Mouse (Mus musculus): Measurements from ENCODE around the gene Kcnab2. TPM values are rescaled to one million over a fixed set of nuclear protein-coding genes. Genes with fewer than 3 reads are reported as not detected.
A peak's percentile ranks its signal among the peaks of the same experiment; 100 is the strongest.

Gene Kcnab2
- polyA plus RNA-seq, 1 experiment from 2014 or later, result 23.6 TPM

- DNase-seq (no peak), ATAC-seq (ENCODE audit: low FRiP score, low TSS enrichment) (no peak)
- H3K27me3 ChIP-seq (ENCODE audit: control insufficient read depth, insufficient read depth, low read length), result no peaks in the 10 kb centered on the region
- H3K9ac ChIP-seq (replicated peaks; ENCODE audit: low read length), result no peak overlapping the region
- WGBS, result 93% methylated on average over 6 of the region's 6 CpGs
- no peak overlapping the region for H3K4me2 ChIP-seq (ENCODE audit: low read length)
- H3K36me3 ChIP-seq (ENCODE audit: control insufficient read depth, insufficient read depth, low read length), result no peaks in the 10 kb centered on the region
- no peaks in the 10 kb centered on the region for H3K9me3 ChIP-seq (ENCODE audit: control insufficient read depth, low read length)
- H3K27ac ChIP-seq (replicated peaks; ENCODE audit: low read depth, low read length), result no peak overlapping the region
- peaks cover 4% of the 10 kb centered on the region; the same call in 1 of the 2 replicates for H3K4me1 ChIP-seq (ENCODE audit: control insufficient read depth, insufficient read depth, low read length)
- no peak overlapping the region for H3K4me3 ChIP-seq (replicated peaks; ENCODE audit: low read depth, low read length)
Measured at GRCm38 (mm10) chr4:152423576-152423975, 54.1 kb downstream of the Kcnab2 start.

- no peaks in the 10 kb centered on the region for H3K27me3 ChIP-seq (ENCODE audit: control insufficient read depth, insufficient read depth, low read length)
- ATAC-seq (ENCODE audit: low FRiP score, low TSS enrichment), result no peak
- no peaks in the 10 kb centered on the region for H3K9me3 ChIP-seq (ENCODE audit: control insufficient read depth, low read length)
- WGBS, result 23% methylated on average over 28 of the region's 28 CpGs
- H3K4me2 ChIP-seq (ENCODE audit: low read length), result no peak overlapping the region
- no peak overlapping the region for H3K4me3 ChIP-seq (replicated peaks; ENCODE audit: low read depth, low read length)
- H3K4me1 ChIP-seq (ENCODE audit: control insufficient read depth, insufficient read depth, low read length), result peaks cover 7% of the 10 kb centered on the region; the same call in 1 of the 2 replicates
- 0 out of 2 replicates have a peak overlapping the region, but pooled peaks have one; percentile 3 for H3K9ac ChIP-seq (replicated peaks; ENCODE audit: low read length)
- no peak overlapping the region for H3K27ac ChIP-seq (replicated peaks; ENCODE audit: low read depth, low read length)
- no peaks in the 10 kb centered on the region for H3K36me3 ChIP-seq (ENCODE audit: control insufficient read depth, insufficient read depth, low read length)
- peak; percentile 39 for DNase-seq
Measured at GRCm38 (mm10) chr4:152418229-152419060, 59.2 kb downstream of the Kcnab2 start.

- ATAC-seq (ENCODE audit: low FRiP score, low TSS enrichment), result no peak
- H3K4me2 ChIP-seq (ENCODE audit: low read length), result no peak overlapping the region
- DNase-seq, result peak; percentile 67
- WGBS, result 81% methylated on average over 3 of the region's 3 CpGs
- H3K27me3 ChIP-seq (ENCODE audit: control insufficient read depth, insufficient read depth, low read length), result no peaks in the 10 kb centered on the region
- 0 out of 2 replicates have a peak overlapping the region, but pooled peaks have one; percentile 5 for H3K27ac ChIP-seq (replicated peaks; ENCODE audit: low read depth, low read length)
- no peak overlapping the region for H3K9ac ChIP-seq (replicated peaks; ENCODE audit: low read length)
- no peaks in the 10 kb centered on the region for H3K36me3 ChIP-seq (ENCODE audit: control insufficient read depth, insufficient read depth, low read length)
- no peak overlapping the region for H3K4me3 ChIP-seq (replicated peaks; ENCODE audit: low read depth, low read length)
- 0 out of 2 replicates have a peak, but pooled peaks cover 3% of the 10 kb centered on the region for H3K4me1 ChIP-seq (ENCODE audit: control insufficient read depth, insufficient read depth, low read length)
- no peaks in the 10 kb centered on the region for H3K9me3 ChIP-seq (ENCODE audit: control insufficient read depth, low read length)
Measured at GRCm38 (mm10) chr4:152412524-152413080, 65.1 kb downstream of the Kcnab2 start.

- Histone ChIP-seq H3K27me3 (ENCODE audit: control insufficient read depth, insufficient read depth, low read length) (no peaks in the 10 kb centered on the region), H3K36me3 (ENCODE audit: control insufficient read depth, insufficient read depth, low read length) (no peaks in the 10 kb centered on the region), H3K27ac (replicated peaks; ENCODE audit: low read depth, low read length) (no peak overlapping the region), H3K4me1 (ENCODE audit: control insufficient read depth, insufficient read depth, low read length) (0 out of 2 replicates have a peak, but pooled peaks cover 3% of the 10 kb centered on the region), H3K9me3 (ENCODE audit: control insufficient read depth, low read length) (no peaks in the 10 kb centered on the region), H3K4me2 (ENCODE audit: low read length) (no peak overlapping the region), H3K4me3 (replicated peaks; ENCODE audit: low read depth, low read length) (no peak overlapping the region), H3K9ac (replicated peaks; ENCODE audit: low read length) (no peak overlapping the region)
- 81% methylated on average over 13 of the region's 13 CpGs for WGBS
- DNase-seq (no peak), ATAC-seq (ENCODE audit: low FRiP score, low TSS enrichment) (no peak)
Measured at GRCm38 (mm10) chr4:152410961-152411360, 66.7 kb downstream of the Kcnab2 start.

GRCm38 (mm10) chr4:152406531-152406930, 71.1 kb downstream of the Kcnab2 start:
- H3K9me3 ChIP-seq (ENCODE audit: control insufficient read depth, low read length), result no peaks in the 10 kb centered on the region
- H3K9ac ChIP-seq (replicated peaks; ENCODE audit: low read length), result no peak overlapping the region
- H3K4me2 ChIP-seq (ENCODE audit: low read length), result no peak overlapping the region
- ATAC-seq (ENCODE audit: low FRiP score, low TSS enrichment) (no peak), DNase-seq (no peak)
- H3K4me3 ChIP-seq (replicated peaks; ENCODE audit: low read depth, low read length), result no peak overlapping the region
- H3K4me1 ChIP-seq (ENCODE audit: control insufficient read depth, insufficient read depth, low read length), result 0 out of 2 replicates have a peak, but pooled peaks cover 7% of the 10 kb centered on the region
- H3K36me3 ChIP-seq (ENCODE audit: control insufficient read depth, insufficient read depth, low read length), result no peaks in the 10 kb centered on the region
- WGBS, result 83% methylated on average over 8 of the region's 8 CpGs
- H3K27me3 ChIP-seq (ENCODE audit: control insufficient read depth, insufficient read depth, low read length), result no peaks in the 10 kb centered on the region
- H3K27ac ChIP-seq (replicated peaks; ENCODE audit: low read depth, low read length), result no peak overlapping the region

GRCm38 (mm10) chr4:152405671-152406201, 71.9 kb downstream of the Kcnab2 start:
- ATAC-seq (ENCODE audit: low FRiP score, low TSS enrichment) (no peak), DNase-seq (no peak)
- no peak overlapping the region for H3K4me3 ChIP-seq (replicated peaks; ENCODE audit: low read depth, low read length)
- H3K9me3 ChIP-seq (ENCODE audit: control insufficient read depth, low read length), result no peaks in the 10 kb centered on the region
- H3K27me3 ChIP-seq (ENCODE audit: control insufficient read depth, insufficient read depth, low read length), result no peaks in the 10 kb centered on the region
- H3K4me1 ChIP-seq (ENCODE audit: control insufficient read depth, insufficient read depth, low read length), result 0 out of 2 replicates have a peak, but pooled peaks cover 7% of the 10 kb centered on the region
- H3K4me2 ChIP-seq (ENCODE audit: low read length), result no peak overlapping the region
- H3K27ac ChIP-seq (replicated peaks; ENCODE audit: low read depth, low read length), result peak overlapping the region; percentile 55; the same call in 1 of the 2 replicates
- H3K36me3 ChIP-seq (ENCODE audit: control insufficient read depth, insufficient read depth, low read length), result no peaks in the 10 kb centered on the region
- 79% methylated on average over 7 of the region's 7 CpGs for WGBS
- no peak overlapping the region for H3K9ac ChIP-seq (replicated peaks; ENCODE audit: low read length)

GRCm38 (mm10) chr4:152405143-152405542, 72.5 kb downstream of the Kcnab2 start:
- Histone ChIP-seq H3K9me3 (ENCODE audit: control insufficient read depth, low read length) (no peaks in the 10 kb centered on the region), H3K9ac (replicated peaks; ENCODE audit: low read length) (no peak overlapping the region), H3K4me1 (ENCODE audit: control insufficient read depth, insufficient read depth, low read length) (0 out of 2 replicates have a peak, but pooled peaks cover 7% of the 10 kb centered on the region), H3K27me3 (ENCODE audit: control insufficient read depth, insufficient read depth, low read length) (no peaks in the 10 kb centered on the region), H3K4me2 (ENCODE audit: low read length) (no peak overlapping the region), H3K27ac (replicated peaks; ENCODE audit: low read depth, low read length) (peak overlapping the region; percentile 55), H3K4me3 (replicated peaks; ENCODE audit: low read depth, low read length) (no peak overlapping the region), H3K36me3 (ENCODE audit: control insufficient read depth, insufficient read depth, low read length) (no peaks in the 10 kb centered on the region)
- 73% methylated on average over 6 of the region's 6 CpGs for WGBS
- no peak for DNase-seq
- ATAC-seq (ENCODE audit: low FRiP score, low TSS enrichment), result no peak

GRCm38 (mm10) chr4:152398926-152399325, 78.7 kb downstream of the Kcnab2 start:
- Histone ChIP-seq H3K36me3 (ENCODE audit: control insufficient read depth, insufficient read depth, low read length) (no peaks in the 10 kb centered on the region), H3K9me3 (ENCODE audit: control insufficient read depth, low read length) (no peaks in the 10 kb centered on the region), H3K4me2 (ENCODE audit: low read length) (no peak overlapping the region), H3K9ac (replicated peaks; ENCODE audit: low read length) (no peak overlapping the region), H3K4me1 (ENCODE audit: control insufficient read depth, insufficient read depth, low read length) (no peaks in the 10 kb centered on the region), H3K4me3 (replicated peaks; ENCODE audit: low read depth, low read length) (no peak overlapping the region), H3K27me3 (ENCODE audit: control insufficient read depth, insufficient read depth, low read length) (no peaks in the 10 kb centered on the region), H3K27ac (replicated peaks; ENCODE audit: low read depth, low read length) (no peak overlapping the region)
- WGBS, result 81% methylated on average over 3 of the region's 3 CpGs
- DNase-seq, result no peak
- no peak for ATAC-seq (ENCODE audit: low FRiP score, low TSS enrichment)
